Mouse (Mus musculus) megakaryocyte-erythroid progenitor cell, adult 5-6 weeks (primary cell): ENCODE results near the gene Enox1. TPM values are rescaled to one million over a fixed set of nuclear protein-coding genes. Genes with fewer than 3 reads are reported as not detected.
A peak's percentile ranks its signal among the peaks of the same experiment; 100 is the strongest.

ENCODE experiments used
- ATAC-seq: replicated peaks from 2 replicates; pipeline ENCODE4 v1.8.0; 2016; ENCODE audit warnings: mild to moderate bottlenecking, inconsistent platforms; ENCODE audit not compliant: severe bottlenecking, poor library complexity, low FRiP score, low TSS enrichment
- total RNA-seq, 2 experiments: library from RNA; stranded (forward) in 1 of 2; stranded (reverse) in 1 of 2; fragments of 200-1000, 215-1000 nt in 1 of 2; fragments of >200 nt in 1 of 2; fragmentation: Nextera tagmentation in 1 of 2; gene quantifications; 2 replicates each; pipeline ENCODE4 v1.2.3; 2014 to 2017

The Enox1 gene
- total RNA-seq, 2 experiments from 2014 or later = not detected

DNA sequence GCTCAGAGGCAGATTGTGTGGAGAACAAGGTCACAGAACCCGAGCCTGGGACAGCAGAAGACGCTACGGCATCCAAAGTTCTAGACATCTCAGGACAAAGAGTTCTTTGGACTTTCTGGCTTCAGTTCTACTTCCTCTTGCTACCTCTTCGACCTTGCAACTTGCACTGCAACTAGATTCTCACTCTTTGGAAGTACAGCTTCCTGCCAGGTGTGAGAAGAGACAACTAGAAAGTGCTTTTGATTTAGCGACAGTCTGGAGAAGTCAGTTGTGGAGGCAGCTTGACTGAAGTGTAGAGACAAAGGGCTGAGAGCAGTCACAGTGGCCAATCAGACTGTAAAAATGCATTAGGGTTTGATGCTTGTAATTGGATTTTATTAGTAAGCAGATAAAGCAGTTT is 256.5 kb downstream of the Enox1 start:
- ATAC-seq = no peak

DNA sequence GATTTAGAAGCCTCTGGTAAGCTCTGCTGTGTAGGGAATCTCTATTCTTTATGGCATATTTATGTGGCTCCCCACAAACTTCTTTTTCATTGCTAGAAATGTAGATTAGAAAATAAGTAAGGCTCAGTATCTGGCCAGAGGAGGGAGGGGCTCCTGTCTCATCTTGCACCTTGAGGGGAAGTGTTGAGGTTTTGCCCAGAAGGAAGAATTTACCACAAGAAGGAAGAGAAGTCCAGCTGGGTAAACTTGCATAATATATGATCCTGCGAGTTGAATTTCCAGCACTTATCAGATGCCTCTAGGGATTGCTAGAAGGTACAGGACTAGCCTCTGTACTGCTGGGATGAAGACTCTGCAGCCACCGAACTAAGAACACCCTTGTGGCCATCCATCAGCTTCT is 259.8 kb downstream of the Enox1 start:
- no peak for ATAC-seq

- no peak for ATAC-seq
Measured at GRCm38 (mm10) chr14:77421031-77421430, 264.5 kb downstream of the Enox1 start.

DNA sequence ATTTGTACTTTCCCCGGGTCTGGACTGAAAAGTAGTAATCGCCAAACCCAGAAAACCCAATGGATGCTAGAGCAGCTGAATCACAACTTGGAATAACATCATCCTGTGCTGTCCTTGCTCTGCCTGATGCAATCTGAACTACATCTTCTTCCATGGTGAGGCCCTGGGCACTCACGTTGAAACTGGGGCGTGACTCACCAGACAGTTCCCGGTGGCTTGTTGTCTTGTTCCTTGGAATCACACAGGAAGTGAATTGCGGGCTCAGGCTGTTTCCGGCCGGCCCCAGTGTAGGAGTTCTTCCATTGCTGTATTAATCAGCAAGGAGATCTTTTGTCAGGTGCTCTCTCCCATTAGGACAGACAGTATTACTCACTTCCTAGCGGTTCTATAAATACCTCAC is 266.6 kb downstream of the Enox1 start:
- no peak for ATAC-seq

GRCm38 (mm10) chr14:77439426-77439825 is 282.9 kb downstream of the Enox1 start:
- ATAC-seq = no peak

- ATAC-seq = no peak
Measured at GRCm38 (mm10) chr14:77440805-77441204, 284.2 kb downstream of the Enox1 start.

DNA sequence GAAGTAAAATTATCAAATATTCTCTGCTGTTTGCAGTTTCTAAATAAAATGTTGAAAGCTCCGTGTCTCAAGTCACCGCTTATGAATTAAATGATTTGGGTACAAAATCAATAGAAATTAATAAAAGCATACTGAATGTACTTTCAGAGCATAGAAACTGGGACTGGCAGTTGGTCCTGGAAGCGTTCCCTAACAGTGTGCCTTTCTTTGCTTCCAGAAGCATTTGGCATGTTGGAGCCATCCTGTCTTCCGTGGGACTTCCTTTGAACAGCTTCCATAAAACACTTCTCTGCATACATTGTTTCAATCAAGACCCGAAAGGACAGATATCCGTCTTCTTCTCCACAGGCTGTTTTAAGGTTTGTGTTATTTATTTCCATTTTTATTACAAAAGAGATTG is 285.0 kb downstream of the Enox1 start:
- ATAC-seq = no peak

GRCm38 (mm10) chr14:77448001-77448400 is 291.4 kb downstream of the Enox1 start:
- ATAC-seq = no peak

- ATAC-seq = no peak
Measured at GRCm38 (mm10) chr14:77451916-77452315, 295.4 kb downstream of the Enox1 start.

- ATAC-seq = no peak
Measured at GRCm38 (mm10) chr14:77456066-77456465, 299.5 kb downstream of the Enox1 start.

DNA sequence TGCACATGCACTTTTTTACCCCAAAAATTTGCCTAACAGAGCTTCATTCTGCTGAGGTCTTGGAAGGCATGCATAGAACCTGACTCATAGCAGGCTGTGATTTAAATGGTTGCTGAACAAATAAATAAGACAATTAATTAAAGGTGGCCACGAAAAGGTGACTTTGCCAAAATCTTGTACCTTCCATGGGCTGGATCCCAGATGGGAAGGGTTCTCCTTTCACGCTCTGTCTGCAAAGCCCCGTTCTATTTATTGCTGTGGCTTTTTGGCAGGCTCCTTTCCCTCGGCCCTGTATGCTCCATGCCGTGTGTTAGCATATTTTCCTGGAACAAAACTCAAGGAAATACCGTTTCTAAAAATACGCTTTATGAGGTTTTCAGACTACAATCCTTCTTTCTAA is 300.3 kb downstream of the Enox1 start:
- ATAC-seq = no peak

GRCm38 (mm10) chr14:77458217-77458616 is 301.7 kb downstream of the Enox1 start:
- ATAC-seq = no peak

- ATAC-seq = no peak
Measured at GRCm38 (mm10) chr14:77463919-77464318, 307.4 kb downstream of the Enox1 start.

GRCm38 (mm10) chr14:77464782-77465181 is 308.2 kb downstream of the Enox1 start:
- ATAC-seq = no peak

DNA sequence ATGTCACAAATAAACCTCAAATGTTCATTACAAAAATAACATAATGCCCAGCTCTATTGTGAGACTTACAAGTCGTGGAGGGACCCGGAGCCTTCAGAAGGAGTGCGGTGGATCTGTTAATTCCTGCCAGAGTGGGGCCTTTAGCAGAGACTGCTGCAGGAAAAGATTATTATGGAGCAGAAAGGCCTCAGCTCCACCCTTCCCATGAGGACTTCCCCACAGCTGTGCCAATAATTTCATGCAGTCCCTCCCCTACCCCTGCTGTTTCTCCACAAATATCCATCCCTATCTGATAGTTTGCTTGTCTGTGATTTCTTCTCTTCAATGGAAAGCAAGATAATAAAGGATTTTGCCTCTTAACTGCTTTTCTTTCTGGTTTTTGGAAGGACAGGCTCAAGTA is 314.0 kb downstream of the Enox1 start:
- ATAC-seq = no peak

DNA sequence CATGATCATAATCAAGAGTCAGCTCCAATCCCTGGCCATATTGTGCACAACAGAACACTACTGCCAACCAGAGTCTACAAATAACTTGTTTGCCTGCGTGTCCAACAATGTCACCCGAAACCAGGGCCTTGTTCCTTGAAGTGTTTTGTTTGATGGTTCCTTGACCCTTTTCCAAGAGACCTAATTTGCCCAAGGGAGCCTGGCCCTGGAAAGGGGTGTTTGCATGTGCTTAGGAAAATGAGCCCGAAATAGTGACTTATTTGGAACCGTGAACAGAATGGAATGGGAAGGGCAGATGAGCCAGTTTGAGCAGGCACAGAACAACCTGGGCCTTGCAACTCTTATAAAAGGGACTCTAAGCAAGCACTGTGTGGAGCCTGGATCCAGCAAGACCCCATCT is 316.9 kb downstream of the Enox1 start:
- no peak for ATAC-seq

DNA sequence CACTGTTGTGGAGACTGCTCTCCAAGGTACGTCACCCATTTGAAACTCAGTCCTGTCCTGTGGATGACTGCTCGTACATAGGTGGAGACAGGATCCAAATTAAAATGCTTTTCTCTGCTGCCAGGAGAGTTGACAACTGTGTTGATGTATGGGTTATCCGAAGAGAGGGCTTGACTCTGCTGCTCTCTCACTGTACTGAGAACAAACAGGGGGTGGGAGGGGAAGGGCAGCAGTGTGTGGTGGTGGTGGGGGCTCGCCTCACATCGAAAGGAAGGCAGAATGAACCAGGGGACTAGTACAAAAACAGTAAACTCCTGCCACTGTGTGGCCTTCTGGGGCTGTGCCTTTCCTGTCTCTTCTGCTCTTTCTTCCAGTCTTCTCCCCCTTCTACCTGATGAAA is 317.5 kb downstream of the Enox1 start:
- ATAC-seq = no peak

GRCm38 (mm10) chr14:77475134-77475820 is 318.7 kb downstream of the Enox1 start:
- no peak for ATAC-seq

DNA sequence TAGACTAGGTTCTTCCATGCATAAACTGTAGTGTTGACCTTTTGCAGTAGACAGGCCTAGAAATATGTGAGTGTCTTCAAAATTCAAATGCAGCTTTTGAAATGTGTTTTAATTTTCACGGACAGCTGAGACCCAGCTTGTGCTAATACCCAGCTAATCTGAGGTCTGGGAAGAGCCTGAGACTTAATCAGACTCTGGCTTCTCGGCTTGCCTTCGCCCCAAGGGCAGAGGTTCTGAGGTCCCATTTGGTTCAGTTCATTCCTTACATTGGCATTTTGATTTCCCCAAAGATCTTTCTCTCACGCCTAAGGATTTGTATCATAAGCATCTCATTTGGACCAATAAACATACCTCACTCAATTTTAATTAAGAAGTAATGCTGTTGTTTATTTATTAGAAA is 321.1 kb downstream of the Enox1 start:
- no peak for ATAC-seq

DNA sequence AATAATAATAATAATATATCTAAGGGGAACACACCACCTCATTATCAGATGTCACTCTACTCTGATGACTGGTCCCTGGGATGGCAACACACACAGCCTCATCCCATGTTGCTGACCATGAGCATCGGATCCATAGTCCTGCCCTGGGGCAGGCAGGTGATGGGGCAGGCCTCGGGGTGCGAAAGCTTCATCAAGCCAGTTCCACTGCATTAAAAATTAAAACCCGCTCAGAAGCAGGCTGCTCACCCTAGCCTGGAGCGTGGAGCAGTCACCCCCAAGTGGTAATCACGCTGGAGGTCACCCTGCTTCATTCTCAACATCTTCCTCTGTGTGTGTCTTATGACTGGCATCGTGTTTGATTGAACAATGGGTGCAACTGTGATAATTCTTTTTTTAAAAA is 321.6 kb downstream of the Enox1 start:
- ATAC-seq = no peak

DNA sequence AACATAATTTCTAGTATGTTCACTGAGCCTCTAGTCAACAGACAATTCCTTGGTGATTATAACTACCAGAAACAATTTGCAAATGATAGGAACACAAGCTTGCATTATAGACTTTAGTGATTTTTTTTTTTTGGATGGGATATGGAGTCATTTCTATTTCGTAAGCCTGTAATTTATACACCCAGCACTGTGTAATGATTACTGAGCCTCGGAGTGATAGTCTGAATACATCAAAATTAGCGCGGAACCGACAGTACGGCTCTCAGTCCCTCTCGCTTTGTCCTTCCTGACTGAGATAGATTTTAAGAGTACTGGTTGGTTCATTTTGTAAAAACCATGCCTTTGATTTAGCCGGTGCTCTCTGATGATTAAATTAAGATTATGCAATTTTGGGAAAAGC is 322.1 kb downstream of the Enox1 start:
- no peak for ATAC-seq

DNA sequence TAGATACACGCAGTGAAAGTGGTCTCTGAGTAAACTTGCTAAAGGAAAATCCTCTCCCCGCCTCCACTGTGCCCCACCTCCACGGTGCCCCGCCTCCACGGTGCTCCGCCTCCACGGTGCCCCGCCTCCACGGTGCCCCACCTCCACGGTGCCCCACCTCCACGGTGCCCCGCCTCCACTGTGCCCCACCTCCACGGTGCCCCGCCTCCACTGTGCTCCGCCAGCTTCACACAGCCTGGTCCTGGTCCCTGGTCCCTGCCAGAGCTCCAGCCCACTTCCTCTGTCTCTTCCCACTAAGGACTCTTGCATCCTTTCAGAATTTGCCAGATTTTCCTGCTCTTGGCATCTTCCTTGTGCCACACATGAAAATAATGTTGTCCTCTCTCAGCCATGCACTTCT is 326.5 kb downstream of the Enox1 start:
- ATAC-seq = peak; percentile 89
